ENCODE assay signal across 8 mouse cellular contexts in the genomic region with DNA sequence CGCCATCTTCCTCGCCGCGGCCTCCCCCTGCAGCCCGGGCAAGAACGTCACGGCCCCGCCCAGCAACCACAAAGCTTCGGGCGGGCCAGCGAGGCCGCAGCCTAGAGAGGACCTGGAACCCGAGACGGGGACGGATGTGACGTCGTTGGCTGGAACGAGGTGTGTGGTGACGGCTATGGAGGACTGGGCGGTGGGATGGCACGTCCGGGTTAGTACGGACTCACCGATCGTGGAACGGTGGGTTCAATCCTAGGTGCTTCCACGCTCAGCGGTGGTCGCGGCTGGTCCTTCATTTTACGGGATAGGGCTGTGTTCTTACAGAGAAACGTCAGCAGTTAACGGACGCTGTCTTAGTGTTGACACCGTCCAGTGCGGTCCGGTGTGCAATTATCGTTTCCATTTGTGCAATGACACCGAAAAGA. TPM values are rescaled to one million over a fixed set of nuclear protein-coding genes. Genes with fewer than 3 reads are reported as not detected.
DNase-seq lines count a peak whose midpoint lies in the region; ATAC-seq and TF ChIP-seq lines count a peak whose summit lies in the region.

TSS of gene Pcnp (minus strand) at position 79 of the 422 bp plus-strand sequence.

- H3K27me3 ChIP-seq in kidney, embryonic 14.5 days (ENCODE audit: control insufficient read depth, insufficient read depth, low read length): no peaks in the 10 kb centered on the region
- no peaks in the 10 kb centered on the region for H3K27me3 ChIP-seq in limb, embryonic 15.5 days

- H3K36me3 ChIP-seq in kidney, embryonic 14.5 days (ENCODE audit: control insufficient read depth, insufficient read depth, low read length): peaks cover 40% of the 10 kb centered on the region; the same call in 1 of the 2 replicates
- H3K36me3 ChIP-seq in limb, embryonic 15.5 days: peaks cover 28% of the 10 kb centered on the region

- peak within 1 kb of the TSS; percentile 98 for H3K9ac ChIP-seq in kidney, embryonic 14.5 days (ENCODE audit: low read depth, low read length)
- peak within 1 kb of the TSS; percentile 93 for H3K9ac ChIP-seq in limb, embryonic 15.5 days

- H3K4me1 ChIP-seq in bone marrow macrophage, adult 2 months (ENCODE audit: control insufficient read depth, insufficient read depth, low read length): peaks cover 10% of the 10 kb centered on the region
- H3K4me1 ChIP-seq in embryonic fibroblast, embryonic 13.5 days (ENCODE audit: control insufficient read depth, insufficient read depth, low read length): peaks cover 5% of the 10 kb centered on the region
- H3K4me1 ChIP-seq in kidney, embryonic 14.5 days (ENCODE audit: control insufficient read depth, insufficient read depth, low read length): peaks cover 11% of the 10 kb centered on the region
- peaks cover 13% of the 10 kb centered on the region for H3K4me1 ChIP-seq in limb, embryonic 15.5 days

- H3K9me3 ChIP-seq in kidney, embryonic 14.5 days (ENCODE audit: control insufficient read depth, low read length): no peaks in the 10 kb centered on the region
- H3K9me3 ChIP-seq in limb, embryonic 15.5 days: no peaks in the 10 kb centered on the region

- peak; percentile 84 for TF ChIP-seq POLR2A in bone marrow macrophage, adult 2 months (IDR thresholded peaks at IDR 0.05; ENCODE audit: borderline replicate concordance, low read depth, low read length)
- peak; percentile 98 for TF ChIP-seq POLR2A in embryonic fibroblast, embryonic 13.5 days (IDR thresholded peaks at IDR 0.05; ENCODE audit: low read depth, low read length)

- WGBS in kidney, embryonic 14.5 days: under 1% methylated on average over 39 of the region's 39 CpGs
- under 1% methylated on average over 39 of the region's 39 CpGs for WGBS in limb, embryonic 15.5 days

- H3K27ac ChIP-seq in bone marrow macrophage, adult 2 months (ENCODE audit: insufficient read depth, low read depth, low read length): peak within 1 kb of the TSS; percentile 80
- peak within 1 kb of the TSS; percentile 68 for H3K27ac ChIP-seq in embryonic fibroblast, embryonic 13.5 days (ENCODE audit: insufficient read depth, low read length)
- peak within 1 kb of the TSS; percentile 92 for H3K27ac ChIP-seq in kidney, embryonic 14.5 days (ENCODE audit: low read depth, low read length)
- H3K27ac ChIP-seq in limb, embryonic 15.5 days: peak within 1 kb of the TSS; percentile 96

- TF ChIP-seq CTCF in bone marrow macrophage, adult 2 months (IDR thresholded peaks at IDR 0.05; ENCODE audit: low read depth, low read length): no peak
- no peak for TF ChIP-seq CTCF in embryonic fibroblast, embryonic 13.5 days (IDR thresholded peaks at IDR 0.05; ENCODE audit: borderline replicate concordance, insufficient read depth, low read length)

- peak within 1 kb of the TSS; percentile 93 for H3K4me3 ChIP-seq in bone marrow macrophage, adult 2 months (ENCODE audit: insufficient read depth, low read length)
- peak within 1 kb of the TSS; percentile 95 for H3K4me3 ChIP-seq in embryonic fibroblast, embryonic 13.5 days (ENCODE audit: insufficient read depth, low read length)
- H3K4me3 ChIP-seq in kidney, embryonic 14.5 days (ENCODE audit: low read length): peak within 1 kb of the TSS; percentile 94
- peak within 1 kb of the TSS; percentile 93 for H3K4me3 ChIP-seq in limb, embryonic 15.5 days

- peak; percentile 97 for DNase-seq in A20 (ENCODE audit: low read depth, low spot score)
- DNase-seq in heart, adult 9 months (ENCODE audit: low spot score in 2 of 2): peak; percentile 98
- peak; percentile 93 to 96 for DNase-seq in monocyte, adult 2 months (ENCODE audit: low read depth in 1 of 2, low spot score in 2 of 2)
- peak; percentile 97 for DNase-seq in spleen, postnatal 36 days (ENCODE audit: low spot score in 2 of 2)

- H3K4me2 ChIP-seq in kidney, embryonic 14.5 days (replicated peaks; ENCODE audit: low read depth, low read length): peak within 1 kb of the TSS; percentile 63
- H3K4me2 ChIP-seq in limb, embryonic 15.5 days: peak within 1 kb of the TSS; percentile 51

- ATAC-seq in kidney, embryonic 14.5 days (ENCODE audit: low FRiP score, low TSS enrichment): peak; percentile 100
- peak; percentile 99 for ATAC-seq in limb, embryonic 15.5 days (ENCODE audit: insufficient number of reproducible peaks, low FRiP score, low TSS enrichment, low read depth)

RNA-seq across cellular contexts. Expression of gene Pcnp, which starts in this region (rescaled TPM):
- polyA plus RNA-seq in bone marrow macrophage, adult 2 months (2012; ENCODE audit: insufficient read depth, insufficient read length, missing spikeins): 116 and 125 TPM in 2 replicates
- polyA plus RNA-seq in embryonic fibroblast, embryonic 13.5 days (2011; ENCODE audit: insufficient read length, low read depth, missing spikeins): 179 and 181 TPM in 2 replicates
- polyA plus RNA-seq in kidney, embryonic 14.5 days (2014; fragmentation: Nextera tagmentation; extraction: Ambion mirVana): 228 and 236 TPM in 2 replicates
- 220 and 225 TPM in 2 replicates for polyA plus RNA-seq in limb, embryonic 15.5 days (2015; fragmentation: Nextera tagmentation; extraction: Ambion mirVana)

Comparison
In these comparisons a context has a peak if more than half of its experiments do, and no peak if none do; other contexts are left out.
1. Peak in every context shown above with its lines: DNase-seq, ATAC-seq, H3K4me3 ChIP-seq and H3K27ac ChIP-seq.